Mouse (Mus musculus): Measurements from ENCODE around the gene Flii.

DNA sequence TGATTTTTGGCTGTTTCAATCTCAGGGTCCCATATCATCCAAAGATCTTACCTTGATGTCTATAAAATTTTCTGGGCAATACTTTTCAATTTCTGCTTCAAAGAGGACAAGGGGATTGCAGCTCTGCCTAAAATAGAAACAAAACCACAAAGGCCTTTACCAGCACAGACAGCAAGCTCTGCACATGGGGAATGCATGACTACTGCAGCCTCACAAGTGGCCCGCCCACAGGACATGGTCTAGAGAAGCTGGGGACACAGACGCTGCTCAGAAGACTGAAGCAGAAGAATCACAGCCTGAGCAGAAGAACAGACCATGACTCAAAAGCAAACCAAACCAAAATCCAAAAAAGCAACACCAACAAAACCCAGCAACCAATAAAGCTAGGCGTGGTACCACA lies 34.6 kb upstream of the Flii start:
- TF ChIP-seq CTCF (IDR thresholded peaks at IDR 0.05) = no peak
- no peak for TF ChIP-seq EP300 (IDR thresholded peaks at IDR 0.05; ENCODE audit: insufficient read depth, low read depth, low read length)

Data from heart, adult 2 months (tissue).